In genomic region chr16:18628206-18628947, GRCm38 (mm10) we compare ENCODE assay signal across 8 mouse cellular contexts. TPM values are rescaled to one million over a fixed set of nuclear protein-coding genes. Genes with fewer than 3 reads are reported as not detected.
DNase-seq lines count a peak whose midpoint lies in the region; ATAC-seq and TF ChIP-seq lines count a peak whose summit lies in the region.

No protein-coding gene starts in this region.

- no peak for ATAC-seq in kidney, embryonic 16.5 days (ENCODE audit: low FRiP score, low TSS enrichment)
- ATAC-seq in embryonic facial prominence, embryonic 15.5 days (ENCODE audit: insufficient number of reproducible peaks, low FRiP score, low TSS enrichment, low read depth) = no peak
- ATAC-seq in limb, embryonic 11.5 days (ENCODE audit: insufficient number of reproducible peaks, low FRiP score, low TSS enrichment, low read depth) = no peak
- no peak for ATAC-seq in stomach, embryonic 16.5 days (ENCODE audit: insufficient read depth, low FRiP score)
- ATAC-seq in monocyte, adult 5-6 weeks (replicated peaks; ENCODE audit: insufficient number of reproducible peaks, low FRiP score, low TSS enrichment, poor library complexity, severe bottlenecking) = no peak

- DNase-seq in kidney, adult 2 months = no peak
- peak; percentile 61 for DNase-seq in NIH3T3 (ENCODE audit: low read depth)
- DNase-seq in limb, embryonic 11.5 days (ENCODE audit: low spot score) = peak; percentile 22
- DNase-seq in urinary bladder, postnatal 14 days (ENCODE audit: low spot score) = no peak

- H3K4me3 ChIP-seq in kidney, embryonic 16.5 days (ENCODE audit: low read length) = peak overlapping the region; percentile 80
- no peak overlapping the region for H3K4me3 ChIP-seq in kidney, adult 2 months (ENCODE audit: insufficient read depth, low read depth, low read length)
- peak overlapping the region; percentile 74 for H3K4me3 ChIP-seq in embryonic facial prominence, embryonic 15.5 days (replicated peaks)
- peak overlapping the region; percentile 64 for H3K4me3 ChIP-seq in limb, embryonic 11.5 days (ENCODE audit: low read depth, low read length)
- H3K4me3 ChIP-seq in stomach, embryonic 16.5 days (replicated peaks; ENCODE audit: low read length) = peak overlapping the region; percentile 85

- H3K4me1 ChIP-seq in kidney, embryonic 16.5 days (ENCODE audit: insufficient read depth, low read length) = peaks cover 20% of the 10 kb centered on the region
- no peaks in the 10 kb centered on the region for H3K4me1 ChIP-seq in kidney, adult 2 months (ENCODE audit: control insufficient read depth, insufficient read depth, low read length)
- peaks cover 47% of the 10 kb centered on the region for H3K4me1 ChIP-seq in embryonic facial prominence, embryonic 15.5 days
- peaks cover 16% of the 10 kb centered on the region for H3K4me1 ChIP-seq in limb, embryonic 11.5 days (ENCODE audit: control insufficient read depth, insufficient read depth, low read length)
- peaks cover 8% of the 10 kb centered on the region for H3K4me1 ChIP-seq in stomach, embryonic 16.5 days (ENCODE audit: control insufficient read depth, insufficient read depth, low read length)

- no peak overlapping the region for H3K27ac ChIP-seq in kidney, embryonic 16.5 days (ENCODE audit: low read length)
- H3K27ac ChIP-seq in kidney, adult 2 months (ENCODE audit: insufficient read depth, low read depth, low read length) = no peak overlapping the region
- H3K27ac ChIP-seq in embryonic facial prominence, embryonic 15.5 days (replicated peaks) = peak overlapping the region; percentile 77
- H3K27ac ChIP-seq in limb, embryonic 11.5 days (replicated peaks; ENCODE audit: low read depth, low read length) = no peak overlapping the region
- H3K27ac ChIP-seq in stomach, embryonic 16.5 days (ENCODE audit: low read length) = peak overlapping the region; percentile 32; the same call in 1 of the 2 replicates

- peak overlapping the region; percentile 96 for H3K4me2 ChIP-seq in kidney, embryonic 16.5 days (replicated peaks; ENCODE audit: low read depth, low read length)
- peak overlapping the region; percentile 90 for H3K4me2 ChIP-seq in embryonic facial prominence, embryonic 15.5 days (replicated peaks)
- peak overlapping the region; percentile 81 for H3K4me2 ChIP-seq in limb, embryonic 11.5 days (ENCODE audit: low read depth, severe bottlenecking)
- peak overlapping the region; percentile 95 for H3K4me2 ChIP-seq in stomach, embryonic 16.5 days (ENCODE audit: low read depth, low read length)

- peaks cover 47% of the 10 kb centered on the region for H3K27me3 ChIP-seq in kidney, embryonic 16.5 days (ENCODE audit: insufficient read depth, low read length)
- H3K27me3 ChIP-seq in kidney, adult 2 months (replicated peaks; ENCODE audit: control insufficient read depth, insufficient read depth, low read length) = no peaks in the 10 kb centered on the region; the same call in 1 of the 2 replicates
- peaks cover 27% of the 10 kb centered on the region for H3K27me3 ChIP-seq in embryonic facial prominence, embryonic 15.5 days
- peaks cover 43% of the 10 kb centered on the region for H3K27me3 ChIP-seq in limb, embryonic 11.5 days (ENCODE audit: control insufficient read depth, insufficient read depth, low read length)
- peaks cover 30% of the 10 kb centered on the region for H3K27me3 ChIP-seq in stomach, embryonic 16.5 days (ENCODE audit: control insufficient read depth, insufficient read depth, low read length)

- H3K36me3 ChIP-seq in kidney, embryonic 16.5 days (ENCODE audit: insufficient read depth, low read length) = no peaks in the 10 kb centered on the region
- H3K36me3 ChIP-seq in kidney, adult 2 months (ENCODE audit: control insufficient read depth, insufficient read depth, low read length) = no peaks in the 10 kb centered on the region
- peaks cover 19% of the 10 kb centered on the region; the same call in 1 of the 2 replicates for H3K36me3 ChIP-seq in embryonic facial prominence, embryonic 15.5 days
- no peaks in the 10 kb centered on the region for H3K36me3 ChIP-seq in limb, embryonic 11.5 days (ENCODE audit: control insufficient read depth, insufficient read depth, low read length)
- no peaks in the 10 kb centered on the region for H3K36me3 ChIP-seq in stomach, embryonic 16.5 days (ENCODE audit: control insufficient read depth, insufficient read depth, low read length)

- no peak for TF ChIP-seq CTCF in kidney, adult 2 months (conservative IDR thresholded peaks at IDR 0.05; ENCODE audit: insufficient read depth, insufficient read length, low read depth, low read length)

- WGBS in kidney, embryonic 16.5 days = 79% methylated on average over 7 of the region's 7 CpGs
- WGBS in kidney, adult 2 months = 89% methylated on average over 7 of the region's 7 CpGs
- WGBS in embryonic facial prominence, embryonic 15.5 days = 58% methylated on average over 7 of the region's 7 CpGs
- 67% methylated on average over 7 of the region's 7 CpGs for WGBS in limb, embryonic 11.5 days
- WGBS in stomach, embryonic 16.5 days = 66% methylated on average over 7 of the region's 7 CpGs

- no peak for TF ChIP-seq POLR2A in kidney, adult 2 months (IDR thresholded peaks at IDR 0.05; ENCODE audit: low read depth, low read length)

- no peaks in the 10 kb centered on the region for H3K9me3 ChIP-seq in kidney, embryonic 16.5 days (ENCODE audit: low read length)
- H3K9me3 ChIP-seq in embryonic facial prominence, embryonic 15.5 days (replicated peaks) = no peaks in the 10 kb centered on the region
- H3K9me3 ChIP-seq in limb, embryonic 11.5 days (ENCODE audit: control insufficient read depth, low read length) = no peaks in the 10 kb centered on the region
- no peaks in the 10 kb centered on the region for H3K9me3 ChIP-seq in stomach, embryonic 16.5 days (replicated peaks; ENCODE audit: control insufficient read depth, low read length)

- H3K9ac ChIP-seq in kidney, embryonic 16.5 days (replicated peaks; ENCODE audit: low read length) = no peak overlapping the region
- peak overlapping the region; percentile 83; the same call in 1 of the 2 replicates for H3K9ac ChIP-seq in embryonic facial prominence, embryonic 15.5 days
- H3K9ac ChIP-seq in limb, embryonic 11.5 days (ENCODE audit: low read length) = peak overlapping the region; percentile 60; the same call in 1 of the 2 replicates
- H3K9ac ChIP-seq in stomach, embryonic 16.5 days (ENCODE audit: low read length) = peak overlapping the region; percentile 89

RNA-seq across cellular contexts. Expression of gene Sept5, which starts 1.4 kb away (rescaled TPM):
- polyA plus RNA-seq in kidney, embryonic 16.5 days (2015; fragmentation: Nextera tagmentation; extraction: Ambion mirVana) = 17.9 and 21.4 TPM in 2 replicates
- polyA plus RNA-seq in kidney, adult 2 months (2012; rRNA removed) = 3.1 and 3.8 TPM in 2 replicates
- 51.1 and 64.8 TPM in 2 replicates for polyA plus RNA-seq in embryonic facial prominence, embryonic 15.5 days (2015; fragmentation: Nextera tagmentation; extraction: Ambion mirVana)
- polyA plus RNA-seq in limb, embryonic 11.5 days (2014; fragmentation: Nextera tagmentation; extraction: Ambion mirVana) = 30.0 and 31.1 TPM in 2 replicates
- 26.8 and 37.7 TPM in 2 replicates for polyA plus RNA-seq in stomach, embryonic 16.5 days (2015; fragmentation: Nextera tagmentation; extraction: Ambion mirVana)
- 1.5 to 6.3 TPM (median 4.2 TPM) in 3 replicates for total RNA-seq in monocyte, adult 5-6 weeks (2017)

RNA-seq across cellular contexts. Expression of gene Gm49601, which starts 2.1 kb away (rescaled TPM):
- polyA plus RNA-seq in kidney, embryonic 16.5 days (2015; fragmentation: Nextera tagmentation; extraction: Ambion mirVana) = 2.1 and 2.6 TPM in 2 replicates
- polyA plus RNA-seq in kidney, adult 2 months (2012; rRNA removed) = 1.1 and 1.4 TPM in 2 replicates
- polyA plus RNA-seq in embryonic facial prominence, embryonic 15.5 days (2015; fragmentation: Nextera tagmentation; extraction: Ambion mirVana) = 7.2 and 7.8 TPM in 2 replicates
- 2.3 and 2.4 TPM in 2 replicates for polyA plus RNA-seq in limb, embryonic 11.5 days (2014; fragmentation: Nextera tagmentation; extraction: Ambion mirVana)
- polyA plus RNA-seq in stomach, embryonic 16.5 days (2015; fragmentation: Nextera tagmentation; extraction: Ambion mirVana) = 3.1 and 4.2 TPM in 2 replicates
- total RNA-seq in monocyte, adult 5-6 weeks (2017) = 1.0 to 7.6 TPM in 2 of 3 replicates, not detected in the other

RNA-seq across cellular contexts. Expression of gene Gp1bb, which starts 6.2 kb away (rescaled TPM):
- polyA plus RNA-seq in kidney, embryonic 16.5 days (2015; fragmentation: Nextera tagmentation; extraction: Ambion mirVana) = 0.96 and 1.3 TPM in 2 replicates
- 0.34 and 0.69 TPM in 2 replicates for polyA plus RNA-seq in kidney, adult 2 months (2012; rRNA removed)
- 2.6 and 2.8 TPM in 2 replicates for polyA plus RNA-seq in embryonic facial prominence, embryonic 15.5 days (2015; fragmentation: Nextera tagmentation; extraction: Ambion mirVana)
- polyA plus RNA-seq in limb, embryonic 11.5 days (2014; fragmentation: Nextera tagmentation; extraction: Ambion mirVana) = 4.1 and 4.5 TPM in 2 replicates
- polyA plus RNA-seq in stomach, embryonic 16.5 days (2015; fragmentation: Nextera tagmentation; extraction: Ambion mirVana) = 0.68 and 0.74 TPM in 2 replicates
- 2.5 to 12.9 TPM in 2 of 3 replicates, not detected in the other for total RNA-seq in monocyte, adult 5-6 weeks (2017)

RNA-seq across cellular contexts. Expression of gene Tbx1, which starts 37.9 kb away (rescaled TPM):
- polyA plus RNA-seq in kidney, embryonic 16.5 days (2015; fragmentation: Nextera tagmentation; extraction: Ambion mirVana) = 0.26 and 0.32 TPM in 2 replicates
- polyA plus RNA-seq in kidney, adult 2 months (2012; rRNA removed) = 0.15 and 1.7 TPM in 2 replicates
- polyA plus RNA-seq in embryonic facial prominence, embryonic 15.5 days (2015; fragmentation: Nextera tagmentation; extraction: Ambion mirVana) = 24.0 and 24.3 TPM in 2 replicates
- 2.3 and 2.5 TPM in 2 replicates for polyA plus RNA-seq in limb, embryonic 11.5 days (2014; fragmentation: Nextera tagmentation; extraction: Ambion mirVana)
- polyA plus RNA-seq in stomach, embryonic 16.5 days (2015; fragmentation: Nextera tagmentation; extraction: Ambion mirVana) = 0.20 and 0.84 TPM in 2 replicates
- total RNA-seq in monocyte, adult 5-6 weeks (2017) = not detected in 3 replicates

Comparison
In these comparisons a context has a peak if more than half of its experiments do, and no peak if none do; other contexts are left out.
1. H3K27ac ChIP-seq: peak in embryonic facial prominence, embryonic 15.5 days (single experiment) and stomach, embryonic 16.5 days (single experiment); none in kidney, embryonic 16.5 days (single experiment), kidney, adult 2 months (single experiment) and limb, embryonic 11.5 days (single experiment).
2. DNase-seq: peak in NIH3T3 (single experiment) and limb, embryonic 11.5 days (single experiment); none in kidney, adult 2 months (single experiment) and urinary bladder, postnatal 14 days (single experiment).
3. Peak in every context shown above with its lines, with median percentiles within 50 percentile points of each other: H3K4me2 ChIP-seq.